Mouse (Mus musculus) E14TG2a.4 (cell line): ENCODE data around the gene Ugt1a9.
"Not testable (repeated sequence)": the region's sequence is repeated elsewhere in the genome, so short reads cannot be mapped to it uniquely, and the experiment has no call there.

ENCODE experiments used
- H3K27me3 ChIP-seq: 2 replicates; pipeline ENCODE4 v1.6.1; 2014; ENCODE audit warnings: low read length, control low read depth; ENCODE audit not compliant: insufficient read depth
- H3K36me3 ChIP-seq: 2 replicates; pipeline ENCODE4 v1.6.1; 2014; ENCODE audit warnings: low read length, control low read depth; ENCODE audit not compliant: insufficient read depth
- H3K4me1 ChIP-seq: replicated peaks from 2 replicates; pipeline ENCODE4 v1.6.1; 2014; ENCODE audit warnings: low read depth, low read length, control low read depth
- H3K4me3 ChIP-seq: replicated peaks from 2 replicates; pipeline ENCODE4 v1.5.1; 2014; ENCODE audit warnings: mild to moderate bottlenecking, low read length
- H3K9me3 ChIP-seq: 2 replicates; pipeline ENCODE4 v1.6.1; 2014; ENCODE audit warnings: low read length, control low read depth
- CTCF ChIP-seq: conservative IDR thresholded peaks from 2 replicates; pipeline ENCODE4 v1.5.1; 2014; ENCODE audit warnings: low read length
- NANOG ChIP-seq: IDR thresholded peaks from 2 replicates; pipeline ENCODE4 v1.6.1; 2014; ENCODE audit warnings: borderline replicate concordance, low read length, mixed read lengths
- POU5F1 ChIP-seq: IDR thresholded peaks from 2 replicates; pipeline ENCODE4 v1.6.1; 2014; ENCODE audit warnings: low read length, borderline replicate concordance

Gene Ugt1a9

GRCm38 (mm10) chr1:88081670-88082069 lies 11.1 kb downstream of the Ugt1a9 start:
- Histone ChIP-seq H3K27me3 (no peaks in the 10 kb centered on the region), H3K4me3 (no peak overlapping the region), H3K36me3 (no peaks in the 10 kb centered on the region), H3K9me3 (peaks cover 2% of the 10 kb centered on the region), H3K4me1 (no peaks in the 10 kb centered on the region)
- TF ChIP-seq POU5F1 = no peak
- no peak for TF ChIP-seq NANOG
- no peak for TF ChIP-seq CTCF

- H3K9me3 ChIP-seq = no peaks in the 10 kb centered on the region
- H3K4me3 ChIP-seq = no peak overlapping the region
- no peaks in the 10 kb centered on the region for H3K36me3 ChIP-seq
- no peaks in the 10 kb centered on the region; the same call in 1 of the 2 replicates for H3K4me1 ChIP-seq
- TF ChIP-seq NANOG = no peak
- no peak for TF ChIP-seq CTCF
- TF ChIP-seq POU5F1 = no peak
- H3K27me3 ChIP-seq = no peaks in the 10 kb centered on the region
Measured at GRCm38 (mm10) chr1:88086125-88086524, 15.5 kb downstream of the Ugt1a9 start.

- Histone ChIP-seq H3K4me1 (no peaks in the 10 kb centered on the region; the same call in 1 of the 2 replicates), H3K9me3 (no peaks in the 10 kb centered on the region), H3K27me3 (no peaks in the 10 kb centered on the region), H3K4me3 (no peak within 1 kb of the TSS), H3K36me3 (no peaks in the 10 kb centered on the region)
- TF ChIP-seq POU5F1 = no peak
- TF ChIP-seq NANOG = no peak
- TF ChIP-seq CTCF = no peak
Measured at GRCm38 (mm10) chr1:88087513-88087912, 16.9 kb downstream of the Ugt1a9 start, which contains the start of gene Ugt1a8. Ugt1a8 (plus strand) TSS chr1:88087813.

DNA sequence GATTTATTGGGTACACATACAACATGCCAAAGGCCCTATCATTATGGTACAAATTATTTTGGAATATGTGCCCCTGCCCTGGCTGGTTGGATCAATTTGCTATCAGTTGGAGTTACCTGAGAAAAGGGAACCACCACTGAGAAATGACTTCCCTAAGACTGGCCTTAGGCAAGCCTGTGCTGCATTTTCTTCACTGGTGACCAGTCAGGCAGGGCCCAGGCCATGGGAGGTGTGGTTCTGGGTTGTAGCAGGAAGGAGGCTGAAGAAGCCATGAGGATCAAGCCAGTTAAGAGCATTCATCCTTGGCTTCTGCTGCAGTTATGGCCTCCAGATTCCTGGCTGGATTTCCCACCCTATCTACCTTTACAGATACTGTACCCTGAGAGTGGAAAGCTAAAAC lies 21.7 kb downstream of the Ugt1a9 start:
- Histone ChIP-seq H3K9me3 (no peaks in the 10 kb centered on the region), H3K4me3 (no peak overlapping the region), H3K27me3 (no peaks in the 10 kb centered on the region; the same call in 1 of the 2 replicates), H3K4me1 (no peaks in the 10 kb centered on the region; the same call in 1 of the 2 replicates), H3K36me3 (no peaks in the 10 kb centered on the region)
- TF ChIP-seq CTCF = no peak
- no peak for TF ChIP-seq NANOG
- no peak for TF ChIP-seq POU5F1

GRCm38 (mm10) chr1:88094270-88094676 lies 23.7 kb downstream of the Ugt1a9 start:
- not testable (repeated sequence) for H3K9me3 ChIP-seq, H3K27me3 ChIP-seq, H3K4me3 ChIP-seq, H3K4me1 ChIP-seq, H3K36me3 ChIP-seq

GRCm38 (mm10) chr1:88094941-88095492 lies 24.4 kb downstream of the Ugt1a9 start, which contains the start of gene Ugt1a7c:
Ugt1a7c (plus strand) TSS chr1:88095062.
- no peaks in the 10 kb centered on the region for H3K36me3 ChIP-seq
- no peak within 1 kb of the TSS for H3K4me3 ChIP-seq
- no peaks in the 10 kb centered on the region for H3K4me1 ChIP-seq
- H3K27me3 ChIP-seq = no peaks in the 10 kb centered on the region; the same call in 1 of the 2 replicates
- no peak for TF ChIP-seq POU5F1
- TF ChIP-seq CTCF = no peak
- no peak for TF ChIP-seq NANOG
- no peaks in the 10 kb centered on the region for H3K9me3 ChIP-seq

DNA sequence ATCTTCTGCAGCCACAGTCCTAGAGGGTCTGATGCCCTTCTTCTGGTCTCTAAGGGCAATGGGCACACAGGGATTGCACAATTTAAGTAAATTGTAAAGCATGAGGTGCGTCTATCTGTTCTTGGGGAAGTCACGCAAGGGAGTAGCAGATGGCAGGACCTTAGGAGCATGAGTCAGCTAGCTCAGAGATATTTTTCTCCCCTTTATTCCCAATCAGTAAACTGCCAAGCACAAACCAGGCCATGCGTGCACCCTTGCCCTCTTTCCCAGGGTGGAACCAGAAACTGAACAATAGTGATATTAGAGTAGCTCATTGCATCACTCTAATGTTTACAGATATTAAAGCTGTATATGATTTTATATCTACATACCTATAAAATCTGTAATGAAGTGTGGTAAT lies 27.9 kb downstream of the Ugt1a9 start:
- not testable (repeated sequence) for H3K4me3 ChIP-seq, H3K4me1 ChIP-seq, H3K9me3 ChIP-seq, H3K36me3 ChIP-seq, H3K27me3 ChIP-seq

- H3K27me3 ChIP-seq, H3K9me3 ChIP-seq, H3K4me3 ChIP-seq, H3K36me3 ChIP-seq, H3K4me1 ChIP-seq: not testable (repeated sequence)
Measured at GRCm38 (mm10) chr1:88099691-88100090, 29.1 kb downstream of the Ugt1a9 start.

DNA sequence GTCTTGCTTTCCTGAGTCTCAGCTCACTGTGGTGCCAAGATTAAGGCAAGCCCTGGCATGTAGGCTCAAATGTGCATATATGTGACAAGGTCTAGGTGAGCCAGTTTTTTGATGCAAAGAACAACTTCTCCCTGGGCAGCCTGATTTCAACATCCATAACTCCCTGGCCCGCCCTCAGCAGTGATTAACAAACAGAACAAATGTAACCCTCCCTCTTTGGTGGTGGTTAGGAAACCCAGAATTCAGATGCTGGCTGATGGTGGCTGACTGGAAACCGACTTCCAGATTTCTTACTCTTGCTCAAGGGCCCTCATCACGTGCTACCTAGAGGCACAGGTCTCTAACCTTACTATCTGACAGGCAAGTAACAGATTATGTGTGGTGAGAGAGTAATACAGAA lies 32.4 kb downstream of the Ugt1a9 start, which contains the start of gene Ugt1a6b:
TSS of gene Ugt1a6b (plus strand) at position 234 of the 400 bp plus-strand sequence.
- H3K36me3 ChIP-seq, H3K9me3 ChIP-seq, H3K4me1 ChIP-seq, H3K4me3 ChIP-seq, H3K27me3 ChIP-seq: not testable (repeated sequence)

DNA sequence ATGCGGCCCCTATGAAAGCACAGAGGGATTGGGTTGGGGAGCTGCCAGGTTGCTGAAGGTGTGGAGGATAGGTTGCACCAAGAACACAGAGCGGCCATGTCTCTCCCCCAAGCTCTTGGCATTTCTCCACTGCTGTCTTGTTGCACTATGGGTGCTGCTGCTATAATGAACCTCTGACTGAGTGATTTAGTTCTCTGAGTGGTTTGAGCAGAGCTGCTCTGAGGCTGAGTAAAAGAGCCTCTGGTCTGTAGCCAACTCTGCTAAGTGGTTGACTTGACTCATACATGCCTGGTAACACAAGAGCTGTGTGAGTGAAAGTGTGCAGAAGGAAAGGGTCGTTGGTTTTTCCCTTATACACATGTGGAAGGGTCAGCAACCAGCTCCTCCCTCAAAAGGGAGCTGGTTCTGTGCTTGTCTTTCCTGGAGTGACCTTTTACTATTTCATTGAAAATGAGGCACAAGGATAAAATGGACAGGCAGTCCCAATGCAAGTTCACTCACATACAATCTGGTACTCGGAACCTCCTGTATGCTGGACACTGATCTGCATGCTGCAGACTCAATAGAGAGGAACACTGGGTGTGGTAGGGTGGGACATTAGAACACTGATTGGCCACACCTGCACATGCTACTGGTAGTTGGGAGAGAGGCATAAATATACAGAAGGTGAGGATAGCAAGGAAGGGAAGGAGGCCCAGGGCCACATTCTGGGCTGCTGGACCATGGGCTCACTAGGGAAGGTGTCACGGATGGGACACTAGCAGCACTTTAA lies 33.3 kb downstream of the Ugt1a9 start:
- H3K4me1 ChIP-seq, H3K4me3 ChIP-seq, H3K27me3 ChIP-seq, H3K9me3 ChIP-seq, H3K36me3 ChIP-seq: not testable (repeated sequence)
